Mouse (Mus musculus) limb, embryonic 10.5 days (tissue): ENCODE measurements around the gene Crybb1. TPM values are rescaled to one million over a fixed set of nuclear protein-coding genes. Genes with fewer than 3 reads are reported as not detected.

Source experiments
- DNase-seq: peaks from one replicate; pipeline ENCODE4 v3.0.0-alpha.2; 2017; ENCODE audit warnings: low spot score
- H3K27ac ChIP-seq: fragments of 300-500 bp; sonication (generic); 2 replicates; pipeline ENCODE4 v1.5.1; 2016; ENCODE audit warnings: mild to moderate bottlenecking
- H3K27me3 ChIP-seq: fragments of 300-500 bp; sonication (generic); 2 replicates; pipeline ENCODE4 v1.6.1; 2016; ENCODE audit warnings: low read depth, mild to moderate bottlenecking; ENCODE audit not compliant: poor library complexity, severe bottlenecking
- H3K36me3 ChIP-seq: fragments of 300-500 bp; sonication (generic); 2 replicates; pipeline ENCODE4 v1.6.1; 2016; ENCODE audit warnings: mild to moderate bottlenecking, moderate library complexity
- H3K4me1 ChIP-seq: fragments of 300-500 bp; sonication (generic); 2 replicates; pipeline ENCODE4 v1.6.1; 2016
- H3K4me3 ChIP-seq: fragments of 300-500 bp; sonication (generic); 2 replicates; pipeline ENCODE4 v1.5.1; 2016; ENCODE audit warnings: mild to moderate bottlenecking, moderate library complexity
- H3K9me3 ChIP-seq: fragments of 300-500 bp; sonication (generic); replicated peaks from 2 replicates; pipeline ENCODE4 v1.6.1; 2016; ENCODE audit warnings: mild to moderate bottlenecking
- WGBS: fragments of 180-500 bp; shearing (Covaris S2); methylation state at CpG from one replicate; pipeline ENCODE4 v1.1.7; 2016; 5-methylcytosine and 5-hydroxymethylcytosine counted together
- polyA plus RNA-seq: library from polyadenylated mRNA; unstranded; fragments of >200 nt; fragmentation: Nextera tagmentation; extraction: Ambion mirVana; gene quantifications from 2 replicates; pipeline ENCODE4 v1.2.1, GENCODE M21; 2016

Crybb1 gene
- polyA plus RNA-seq, 1 experiment from 2014 or later, result not detected

DNA sequence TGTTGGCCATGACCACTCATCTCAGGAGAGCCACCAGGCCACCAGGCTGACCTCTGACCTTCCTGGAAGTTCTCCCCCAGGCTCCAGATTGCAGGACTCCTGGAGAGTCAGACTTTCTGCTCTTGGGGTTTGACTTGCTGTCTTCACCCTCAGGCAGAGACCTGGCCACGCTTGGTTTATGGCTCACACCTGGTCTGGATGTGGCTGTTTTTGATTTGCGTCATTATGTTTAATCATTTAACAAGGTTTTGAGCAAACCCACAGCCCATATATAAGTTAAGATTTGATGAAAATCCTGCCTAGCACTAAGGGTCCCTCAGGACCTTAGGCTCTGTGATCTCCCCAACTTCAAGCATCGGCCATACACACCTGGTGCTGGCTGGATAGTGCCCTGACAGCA lies 2.3 kb downstream of the Crybb1 start:
- H3K4me1 ChIP-seq, result peaks cover 48% of the 10 kb centered on the region
- 64% methylated on average over 3 of the region's 3 CpGs for WGBS
- no peak overlapping the region for H3K4me3 ChIP-seq
- H3K9me3 ChIP-seq, result no peaks in the 10 kb centered on the region
- H3K27me3 ChIP-seq, result peaks cover 31% of the 10 kb centered on the region; the same call in 1 of the 2 replicates
- 0 out of 2 replicates have a peak overlapping the region, but pooled peaks have one; percentile 7 for H3K27ac ChIP-seq
- no peaks in the 10 kb centered on the region for H3K36me3 ChIP-seq
- DNase-seq, result peak; percentile 47

- H3K36me3 ChIP-seq, result no peaks in the 10 kb centered on the region
- DNase-seq, result no peak
- no peak overlapping the region for H3K27ac ChIP-seq
- peaks cover 37% of the 10 kb centered on the region for H3K4me1 ChIP-seq
- peaks cover 30% of the 10 kb centered on the region; the same call in 1 of the 2 replicates for H3K27me3 ChIP-seq
- H3K4me3 ChIP-seq, result no peak overlapping the region
- 90% methylated on average over 16 of the region's 16 CpGs for WGBS
- H3K9me3 ChIP-seq, result no peaks in the 10 kb centered on the region
Observed at GRCm38 (mm10) chr5:112259862-112260650, 4.4 kb downstream of the Crybb1 start.

- no peak for DNase-seq
- H3K36me3 ChIP-seq, result no peaks in the 10 kb centered on the region
- H3K27me3 ChIP-seq, result peaks cover 23% of the 10 kb centered on the region; the same call in 1 of the 2 replicates
- H3K27ac ChIP-seq, result no peak overlapping the region
- H3K9me3 ChIP-seq, result no peaks in the 10 kb centered on the region
- no peak overlapping the region for H3K4me3 ChIP-seq
- H3K4me1 ChIP-seq, result peaks cover 37% of the 10 kb centered on the region
- WGBS, result 87% methylated on average over 3 of the region's 3 CpGs
Observed at GRCm38 (mm10) chr5:112260818-112261217, 5.2 kb downstream of the Crybb1 start.

GRCm38 (mm10) chr5:112264099-112264498 lies 8.5 kb downstream of the Crybb1 start:
- H3K27me3 ChIP-seq, result peaks cover 46% of the 10 kb centered on the region

DNA sequence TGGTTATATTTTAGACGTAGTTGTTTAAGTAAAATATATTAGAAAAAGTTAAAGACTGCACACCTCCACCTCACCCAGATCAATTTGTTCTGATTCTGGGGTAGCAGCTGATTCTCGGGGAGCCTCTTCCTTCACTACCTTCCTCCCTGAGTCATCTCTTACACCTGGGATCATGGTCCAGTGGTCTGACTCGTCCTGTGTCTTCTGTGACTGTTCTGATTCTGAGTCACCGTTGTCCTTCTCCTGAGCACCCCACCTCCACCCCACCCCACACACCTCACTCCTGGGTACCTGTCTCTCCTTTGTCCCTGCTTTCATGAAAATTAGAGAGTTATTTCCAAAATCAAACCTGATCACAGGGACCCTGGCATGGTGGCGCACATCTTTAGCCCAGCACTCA lies 9.5 kb downstream of the Crybb1 start:
- Histone ChIP-seq H3K27ac (peak overlapping the region; percentile 14; the same call in 1 of the 2 replicates), H3K4me3 (no peak overlapping the region), H3K4me1 (peaks cover 17% of the 10 kb centered on the region), H3K27me3 (peaks cover 52% of the 10 kb centered on the region), H3K36me3 (no peaks in the 10 kb centered on the region), H3K9me3 (no peaks in the 10 kb centered on the region)
- no peak for DNase-seq
- 88% methylated on average over 5 of the region's 5 CpGs for WGBS

More at GRCm38 (mm10) chr5:112264099-112264498, 8.5 kb downstream of the Crybb1 start:
- 89% methylated on average over 7 of the region's 7 CpGs for WGBS
- Histone ChIP-seq H3K4me1 (peaks cover 13% of the 10 kb centered on the region), H3K9me3 (no peaks in the 10 kb centered on the region), H3K4me3 (no peak overlapping the region), H3K36me3 (no peaks in the 10 kb centered on the region), H3K27ac (no peak overlapping the region)
- no peak for DNase-seq

DNA sequence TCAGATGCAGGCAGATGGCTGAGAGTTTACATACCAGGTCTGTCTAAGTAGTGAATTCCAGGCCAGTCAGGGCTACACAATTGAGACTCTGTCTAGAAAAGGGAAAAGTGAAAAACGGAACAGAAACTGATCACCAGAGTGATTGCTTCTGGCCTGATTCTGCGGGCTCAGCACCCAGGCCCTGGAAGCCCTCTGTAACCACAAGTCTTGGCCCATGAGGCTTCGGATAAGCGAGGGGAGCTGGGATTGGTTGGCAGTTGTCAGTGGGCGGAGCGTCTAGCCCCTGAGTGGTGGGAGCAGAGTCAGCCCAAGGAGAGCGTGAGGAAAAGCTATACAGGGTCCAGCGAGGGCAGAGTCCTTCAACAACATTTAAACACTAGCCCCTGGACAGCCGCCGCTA lies 9.9 kb downstream of the Crybb1 start:
- 9% methylated on average over 10 of the region's 10 CpGs for WGBS

DNA sequence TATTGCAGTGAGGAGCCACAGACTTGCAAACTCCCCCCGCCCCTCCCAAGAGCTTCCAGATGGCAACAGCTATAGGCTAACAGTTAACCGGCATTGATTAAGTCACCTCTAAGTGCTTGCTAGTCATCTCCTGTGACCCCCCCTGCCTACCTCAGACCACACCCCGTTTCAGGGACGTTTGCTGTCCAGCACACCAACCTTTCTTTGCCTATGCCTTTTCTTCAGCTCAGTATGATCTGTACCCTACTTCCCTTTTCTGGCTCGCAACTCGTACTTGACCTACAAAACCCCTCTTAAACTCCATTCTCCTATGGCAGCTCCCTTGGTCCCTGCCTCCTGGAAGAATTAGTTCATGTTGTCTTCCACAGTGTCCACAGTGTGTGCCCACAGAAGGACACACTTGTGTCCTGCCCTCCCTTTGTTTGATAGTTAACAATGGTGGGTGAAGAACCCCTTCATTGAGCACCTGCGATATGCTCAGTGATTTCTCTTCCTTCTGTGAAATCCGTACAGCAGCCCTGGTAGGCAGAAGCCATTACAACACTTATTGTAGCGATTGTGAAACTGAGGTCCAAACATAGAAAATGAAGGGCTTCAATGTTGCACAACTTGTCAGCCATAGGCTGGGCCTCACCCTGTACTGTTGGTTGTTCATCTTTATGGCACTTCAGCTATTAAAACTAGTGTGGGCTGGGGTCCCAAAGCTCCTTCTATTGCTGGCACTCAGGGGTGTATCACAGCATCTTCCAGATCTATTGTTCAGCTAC lies 10.6 kb downstream of the Crybb1 start:
- Histone ChIP-seq H3K4me1 (peaks cover 18% of the 10 kb centered on the region), H3K4me3 (peak overlapping the region; percentile 15), H3K27me3 (peaks cover 52% of the 10 kb centered on the region), H3K36me3 (no peaks in the 10 kb centered on the region), H3K27ac (peak overlapping the region; percentile 14; the same call in 1 of the 2 replicates), H3K9me3 (no peaks in the 10 kb centered on the region)
- no peak for DNase-seq
- WGBS, result 58% methylated on average over 9 of the region's 9 CpGs

More for the DNA sequence above, 9.9 kb downstream of the Crybb1 start:
- peak overlapping the region; percentile 15 for H3K4me3 ChIP-seq
- H3K27ac ChIP-seq, result peak overlapping the region; percentile 14; the same call in 1 of the 2 replicates
- H3K27me3 ChIP-seq, result peaks cover 52% of the 10 kb centered on the region
- H3K9me3 ChIP-seq, result no peaks in the 10 kb centered on the region
- peak; percentile 59 for DNase-seq
- no peaks in the 10 kb centered on the region for H3K36me3 ChIP-seq
- H3K4me1 ChIP-seq, result peaks cover 17% of the 10 kb centered on the region

DNA sequence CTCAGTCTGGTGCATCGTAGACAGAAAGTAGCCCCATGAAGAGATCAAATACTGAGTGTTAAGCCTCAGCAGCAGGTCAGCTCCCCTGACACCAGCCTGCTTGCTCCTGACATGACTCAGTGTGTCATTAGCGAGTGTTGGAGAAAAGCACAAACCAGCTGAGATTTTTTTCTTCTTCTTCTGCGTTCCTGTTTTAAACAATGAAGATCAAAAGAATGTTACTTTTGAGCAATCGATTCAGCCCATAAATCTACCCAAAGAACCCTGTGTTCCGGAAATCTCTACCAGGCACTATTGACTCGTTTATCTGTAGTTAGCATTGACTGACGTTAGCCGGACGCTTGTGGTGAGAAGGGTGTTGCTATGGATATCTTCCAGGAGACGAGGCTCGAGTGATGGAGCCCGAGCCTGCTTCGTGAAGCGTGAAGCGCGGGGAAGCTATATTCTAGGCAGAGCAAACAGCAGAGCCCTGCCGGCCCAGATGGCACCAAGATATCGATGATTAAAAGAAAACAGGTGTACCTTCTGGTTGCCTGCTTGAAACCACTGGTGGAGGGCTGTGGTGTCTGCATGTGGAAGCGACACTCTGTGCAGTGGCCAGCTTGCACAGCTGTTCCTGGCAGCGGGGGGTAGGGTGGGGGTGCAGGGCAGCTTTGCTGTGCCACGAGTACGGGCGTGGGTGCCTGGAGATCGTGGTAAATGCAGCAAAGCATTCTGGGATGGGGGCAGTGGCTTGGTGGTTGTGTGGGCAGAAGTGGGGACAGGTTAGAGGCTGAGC lies 15.3 kb downstream of the Crybb1 start:
- Histone ChIP-seq H3K27ac (no peak overlapping the region), H3K36me3 (no peaks in the 10 kb centered on the region), H3K9me3 (no peaks in the 10 kb centered on the region), H3K27me3 (peaks cover 47% of the 10 kb centered on the region), H3K4me3 (no peak overlapping the region), H3K4me1 (peaks cover 27% of the 10 kb centered on the region)
- WGBS, result 73% methylated on average over 24 of the region's 24 CpGs
- no peak for DNase-seq

DNA sequence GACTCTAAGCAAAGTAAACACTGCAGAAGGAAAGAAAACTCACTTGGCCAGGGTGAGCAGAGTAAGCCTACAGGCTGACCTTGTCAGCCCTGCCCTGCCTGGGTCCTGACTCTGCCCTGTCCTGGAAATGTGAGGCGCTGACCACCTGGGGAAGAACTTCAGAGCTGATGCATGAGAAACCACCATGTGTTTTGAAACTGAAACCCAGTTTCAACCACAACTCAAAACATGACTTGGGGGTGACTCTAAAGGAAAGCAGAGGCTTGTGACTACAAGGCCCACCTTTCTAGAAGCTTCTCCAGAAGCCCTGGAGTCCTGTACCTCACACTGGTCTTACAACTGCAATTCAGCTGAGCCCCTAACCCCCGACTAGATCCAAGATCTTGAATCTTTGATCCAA lies 17.3 kb downstream of the Crybb1 start:
- H3K9me3 ChIP-seq, result no peaks in the 10 kb centered on the region
- no peak for DNase-seq
- WGBS, result 74% methylated on average over 2 of the region's 2 CpGs
- peaks cover 34% of the 10 kb centered on the region for H3K27me3 ChIP-seq
- peaks cover 38% of the 10 kb centered on the region for H3K4me1 ChIP-seq
- H3K36me3 ChIP-seq, result no peaks in the 10 kb centered on the region
- no peak overlapping the region for H3K4me3 ChIP-seq
- H3K27ac ChIP-seq, result no peak overlapping the region

GRCm38 (mm10) chr5:112273746-112274463 lies 18.3 kb downstream of the Crybb1 start:
- 48% methylated on average over 2 of the region's 2 CpGs for WGBS
- no peak for DNase-seq
- no peaks in the 10 kb centered on the region for H3K36me3 ChIP-seq
- no peaks in the 10 kb centered on the region for H3K9me3 ChIP-seq
- H3K4me1 ChIP-seq, result peaks cover 46% of the 10 kb centered on the region
- H3K4me3 ChIP-seq, result no peak overlapping the region
- H3K27me3 ChIP-seq, result peaks cover 24% of the 10 kb centered on the region
- H3K27ac ChIP-seq, result no peak overlapping the region

DNA sequence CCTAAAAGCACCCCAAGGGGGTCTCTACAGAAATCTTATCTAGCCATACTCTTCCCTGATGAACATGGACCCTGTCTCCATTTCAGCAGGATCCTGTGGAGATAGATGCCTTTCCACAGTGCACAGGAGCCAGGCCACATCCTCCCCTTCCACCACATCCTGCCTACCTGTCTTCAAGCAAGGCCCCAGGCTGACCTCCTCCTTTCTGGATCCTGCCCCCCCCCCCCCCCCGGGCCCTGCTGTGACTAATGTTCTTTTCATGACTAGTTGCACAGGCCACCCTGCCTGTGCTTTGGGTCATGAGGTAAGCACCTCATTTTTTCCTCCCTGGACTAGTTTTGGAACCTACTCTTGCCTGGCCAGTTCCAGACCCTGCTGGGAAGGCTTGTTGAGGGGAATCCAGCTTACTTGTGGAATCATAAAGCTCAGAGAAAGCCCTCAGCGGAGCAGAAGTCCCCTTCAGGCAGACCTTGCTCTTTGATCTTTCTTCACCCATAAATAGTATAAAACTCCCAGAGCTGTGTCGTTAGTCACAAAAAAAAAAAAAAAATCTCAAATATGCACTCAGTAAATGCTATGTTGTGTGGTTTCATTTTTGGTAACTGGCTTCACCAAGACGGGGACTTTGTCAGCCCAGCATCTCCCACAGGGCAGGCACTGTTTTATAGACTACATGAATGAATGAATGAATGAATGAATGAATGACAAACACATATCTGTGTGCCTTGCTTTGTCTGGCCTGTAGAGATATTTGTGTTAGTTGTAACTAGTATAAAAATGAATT lies 19.6 kb downstream of the Crybb1 start:
- Histone ChIP-seq H3K27ac (no peak overlapping the region), H3K4me1 (peaks cover 53% of the 10 kb centered on the region), H3K27me3 (peaks cover 11% of the 10 kb centered on the region), H3K9me3 (no peaks in the 10 kb centered on the region), H3K36me3 (no peaks in the 10 kb centered on the region; the same call in 1 of the 2 replicates), H3K4me3 (peak overlapping the region; percentile 82)
- no peak for DNase-seq
- 52% methylated on average over 4 of the region's 4 CpGs for WGBS
